Mouse (Mus musculus) embryonic facial prominence, embryonic 12.5 days (tissue): ENCODE measurements around the gene Polr2f. TPM values are rescaled to one million over a fixed set of nuclear protein-coding genes. Genes with fewer than 3 reads are reported as not detected.

ENCODE experiments used
- ATAC-seq: fragments of 200-750 bp; cut with Nextera tagmentation; 2 replicates; pipeline ENCODE4 v1.8.0; 2017; ENCODE audit not compliant: insufficient number of reproducible peaks, insufficient read depth, low FRiP score, low TSS enrichment
- H3K27ac ChIP-seq: fragments of 300-500 bp; sonication (generic); 2 replicates; pipeline ENCODE4 v1.5.1; 2016; ENCODE audit warnings: mild to moderate bottlenecking
- H3K27me3 ChIP-seq: fragments of 300-500 bp; sonication (generic); 2 replicates; pipeline ENCODE4 v1.6.1; 2016; ENCODE audit warnings: mild to moderate bottlenecking, moderate library complexity
- H3K36me3 ChIP-seq: fragments of 300-500 bp; sonication (generic); 2 replicates; pipeline ENCODE4 v1.6.1; 2016; ENCODE audit warnings: mild to moderate bottlenecking
- H3K4me1 ChIP-seq: fragments of 300-500 bp; sonication (generic); 2 replicates; pipeline ENCODE4 v1.6.1; 2016
- H3K4me2 ChIP-seq: fragments of 300-500 bp; sonication (generic); replicated peaks from 2 replicates; pipeline ENCODE4 v1.6.1; 2016; ENCODE audit warnings: mild to moderate bottlenecking, moderate library complexity
- H3K4me3 ChIP-seq: fragments of 300-500 bp; sonication (generic); 2 replicates; pipeline ENCODE4 v1.5.1; 2016; ENCODE audit warnings: mild to moderate bottlenecking
- H3K9ac ChIP-seq: fragments of 300-500 bp; sonication (generic); 2 replicates; pipeline ENCODE4 v1.6.1; 2016; ENCODE audit warnings: mild to moderate bottlenecking, moderate library complexity
- H3K9me3 ChIP-seq: fragments of 300-500 bp; sonication (generic); 2 replicates; pipeline ENCODE4 v1.6.1; 2016; ENCODE audit warnings: mild to moderate bottlenecking, moderate library complexity
- WGBS: fragments of 180-500 bp; shearing (Covaris S2); methylation state at CpG from one replicate; pipeline ENCODE4 v1.1.7; 2016; 5-methylcytosine and 5-hydroxymethylcytosine counted together
- polyA plus RNA-seq: library from polyadenylated mRNA; unstranded; fragments of >200 nt; fragmentation: Nextera tagmentation; extraction: Ambion mirVana; gene quantifications from 2 replicates; pipeline ENCODE4 v1.2.1, GENCODE M21; 2016

Polr2f gene
- polyA plus RNA-seq, 1 experiment from 2014 or later = 359 TPM

GRCm38 (mm10) chr15:79122546-79122945, 18.3 kb upstream of the Polr2f start:
- ATAC-seq = no peak
- no peaks in the 10 kb centered on the region for H3K27me3 ChIP-seq
- H3K4me3 ChIP-seq = no peak overlapping the region
- 83% methylated on average over 13 of the region's 13 CpGs for WGBS
- H3K9ac ChIP-seq = no peak overlapping the region
- H3K36me3 ChIP-seq = peaks cover 70% of the 10 kb centered on the region
- no peak overlapping the region for H3K27ac ChIP-seq
- H3K4me2 ChIP-seq = no peak overlapping the region
- H3K9me3 ChIP-seq = no peaks in the 10 kb centered on the region
- H3K4me1 ChIP-seq = no peaks in the 10 kb centered on the region

- H3K36me3 ChIP-seq = peaks cover 74% of the 10 kb centered on the region
- no peaks in the 10 kb centered on the region for H3K4me1 ChIP-seq
- no peaks in the 10 kb centered on the region; the same call in 1 of the 2 replicates for H3K9me3 ChIP-seq
- no peak overlapping the region for H3K4me3 ChIP-seq
- no peak for ATAC-seq
- no peak overlapping the region for H3K27ac ChIP-seq
- H3K27me3 ChIP-seq = no peaks in the 10 kb centered on the region
- no peak overlapping the region for H3K4me2 ChIP-seq
- no peak overlapping the region for H3K9ac ChIP-seq
- 84% methylated on average over 6 of the region's 6 CpGs for WGBS
These were observed 17.1 kb upstream of the Polr2f start for GRCm38 (mm10) chr15:79123751-79124150.

GRCm38 (mm10) chr15:79124331-79124875, 16.4 kb upstream of the Polr2f start:
- 82% methylated on average over 10 of the region's 10 CpGs for WGBS
- ATAC-seq = no peak
- H3K36me3 ChIP-seq = peaks cover 73% of the 10 kb centered on the region

GRCm38 (mm10) chr15:79126217-79126932, 14.4 kb upstream of the Polr2f start:
- H3K36me3 ChIP-seq = peaks cover 82% of the 10 kb centered on the region
- H3K27ac ChIP-seq = no peak overlapping the region
- H3K4me3 ChIP-seq = no peak overlapping the region
- WGBS = 80% methylated on average over 13 of the region's 13 CpGs
- H3K4me2 ChIP-seq = no peak overlapping the region
- no peaks in the 10 kb centered on the region; the same call in 1 of the 2 replicates for H3K9me3 ChIP-seq
- ATAC-seq = no peak
- no peaks in the 10 kb centered on the region for H3K27me3 ChIP-seq
- H3K4me1 ChIP-seq = no peaks in the 10 kb centered on the region
- no peak overlapping the region for H3K9ac ChIP-seq

More at GRCm38 (mm10) chr15:79124331-79124875, 16.4 kb upstream of the Polr2f start:
- Histone ChIP-seq H3K9me3 (no peaks in the 10 kb centered on the region; the same call in 1 of the 2 replicates), H3K4me1 (no peaks in the 10 kb centered on the region), H3K9ac (no peak overlapping the region), H3K27ac (no peak overlapping the region), H3K4me3 (no peak overlapping the region), H3K4me2 (no peak overlapping the region), H3K27me3 (no peaks in the 10 kb centered on the region)

GRCm38 (mm10) chr15:79127101-79127500, 13.7 kb upstream of the Polr2f start:
- Histone ChIP-seq H3K27ac (no peak overlapping the region), H3K4me2 (no peak overlapping the region), H3K36me3 (peaks cover 84% of the 10 kb centered on the region), H3K9ac (no peak overlapping the region), H3K4me3 (no peak overlapping the region), H3K27me3 (no peaks in the 10 kb centered on the region), H3K9me3 (no peaks in the 10 kb centered on the region; the same call in 1 of the 2 replicates), H3K4me1 (no peaks in the 10 kb centered on the region)
- 91% methylated on average over 12 of the region's 12 CpGs for WGBS
- no peak for ATAC-seq

GRCm38 (mm10) chr15:79128208-79128607, 12.6 kb upstream of the Polr2f start:
- no peak overlapping the region for H3K9ac ChIP-seq
- no peak overlapping the region for H3K27ac ChIP-seq
- no peak for ATAC-seq
- H3K9me3 ChIP-seq = no peaks in the 10 kb centered on the region; the same call in 1 of the 2 replicates
- H3K4me1 ChIP-seq = no peaks in the 10 kb centered on the region
- 93% methylated on average over 5 of the region's 5 CpGs for WGBS
- no peaks in the 10 kb centered on the region for H3K27me3 ChIP-seq
- no peak overlapping the region for H3K4me3 ChIP-seq
- H3K36me3 ChIP-seq = peaks cover 82% of the 10 kb centered on the region
- H3K4me2 ChIP-seq = no peak overlapping the region

GRCm38 (mm10) chr15:79129311-79129710, 11.5 kb upstream of the Polr2f start:
- no peak for ATAC-seq

GRCm38 (mm10) chr15:79130782-79131181, 10.0 kb upstream of the Polr2f start:
- H3K9ac ChIP-seq = no peak overlapping the region
- H3K4me1 ChIP-seq = no peaks in the 10 kb centered on the region
- H3K4me3 ChIP-seq = no peak overlapping the region
- no peak for ATAC-seq
- H3K9me3 ChIP-seq = no peaks in the 10 kb centered on the region; the same call in 1 of the 2 replicates
- H3K36me3 ChIP-seq = peaks cover 78% of the 10 kb centered on the region
- H3K4me2 ChIP-seq = no peak overlapping the region
- H3K27me3 ChIP-seq = no peaks in the 10 kb centered on the region
- 88% methylated on average over 10 of the region's 10 CpGs for WGBS
- H3K27ac ChIP-seq = no peak overlapping the region

More at GRCm38 (mm10) chr15:79129311-79129710, 11.5 kb upstream of the Polr2f start:
- no peaks in the 10 kb centered on the region for H3K4me1 ChIP-seq
- no peak overlapping the region for H3K27ac ChIP-seq
- peaks cover 90% of the 10 kb centered on the region for H3K36me3 ChIP-seq
- H3K4me3 ChIP-seq = no peak overlapping the region
- WGBS = 74% methylated on average over 7 of the region's 7 CpGs
- H3K9ac ChIP-seq = no peak overlapping the region
- no peaks in the 10 kb centered on the region for H3K27me3 ChIP-seq
- no peak overlapping the region for H3K4me2 ChIP-seq
- H3K9me3 ChIP-seq = no peaks in the 10 kb centered on the region; the same call in 1 of the 2 replicates

- no peak for ATAC-seq
- Histone ChIP-seq H3K27ac (no peak overlapping the region), H3K4me3 (no peak overlapping the region), H3K4me2 (no peak overlapping the region), H3K27me3 (no peaks in the 10 kb centered on the region), H3K4me1 (no peaks in the 10 kb centered on the region), H3K9ac (no peak overlapping the region), H3K9me3 (no peaks in the 10 kb centered on the region; the same call in 1 of the 2 replicates), H3K36me3 (peaks cover 71% of the 10 kb centered on the region)
- 78% methylated on average over 7 of the region's 7 CpGs for WGBS
These were observed 9.4 kb upstream of the Polr2f start for GRCm38 (mm10) chr15:79131442-79131841.

DNA sequence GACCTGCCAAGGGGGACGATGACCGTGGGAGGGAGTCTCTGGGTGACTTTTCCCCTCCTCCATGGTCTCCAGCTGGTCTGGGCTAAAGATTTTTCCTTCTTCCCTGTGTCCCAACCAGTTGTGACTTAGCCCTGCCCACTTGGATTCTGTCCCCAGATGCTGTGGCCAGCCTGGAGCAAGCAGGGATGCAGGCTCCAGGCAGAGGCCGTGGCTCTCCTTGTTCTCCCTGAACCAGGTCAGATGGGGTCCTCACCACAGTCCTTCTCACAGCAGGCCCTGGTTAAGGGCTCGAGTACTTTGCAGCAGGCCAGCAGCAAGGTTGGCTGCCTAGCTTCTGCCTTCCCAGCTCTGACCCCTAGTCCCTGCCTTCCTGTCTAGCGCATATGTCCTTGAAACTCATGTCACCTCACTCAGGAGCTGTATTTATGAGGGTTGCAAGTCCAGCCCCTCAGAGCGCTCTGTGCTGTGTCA, 7.6 kb upstream of the Polr2f start:
- H3K9ac ChIP-seq = no peak overlapping the region
- no peaks in the 10 kb centered on the region for H3K27me3 ChIP-seq
- H3K4me1 ChIP-seq = no peaks in the 10 kb centered on the region
- ATAC-seq = no peak
- 86% methylated on average over 6 of the region's 6 CpGs for WGBS
- no peak overlapping the region for H3K27ac ChIP-seq
- H3K4me3 ChIP-seq = no peak overlapping the region
- peaks cover 55% of the 10 kb centered on the region for H3K36me3 ChIP-seq
- no peak overlapping the region for H3K4me2 ChIP-seq
- H3K9me3 ChIP-seq = no peaks in the 10 kb centered on the region; the same call in 1 of the 2 replicates

- peaks cover 44% of the 10 kb centered on the region for H3K36me3 ChIP-seq
- H3K9me3 ChIP-seq = no peaks in the 10 kb centered on the region
- WGBS = 82% methylated on average over 9 of the region's 9 CpGs
- H3K27me3 ChIP-seq = no peaks in the 10 kb centered on the region
- 0 out of 2 replicates have a peak overlapping the region, but pooled peaks have one; percentile 11 for H3K27ac ChIP-seq
- H3K9ac ChIP-seq = no peak overlapping the region
- no peaks in the 10 kb centered on the region for H3K4me1 ChIP-seq
- no peak overlapping the region for H3K4me3 ChIP-seq
- ATAC-seq = 0 out of 2 replicates have a peak, but pooled peaks have one; percentile 29
- H3K4me2 ChIP-seq = no peak overlapping the region
These were observed 6.1 kb upstream of the Polr2f start for GRCm38 (mm10) chr15:79134496-79135270.
